9 mouse cellular contexts compared by ENCODE assay signal in the genomic region with DNA sequence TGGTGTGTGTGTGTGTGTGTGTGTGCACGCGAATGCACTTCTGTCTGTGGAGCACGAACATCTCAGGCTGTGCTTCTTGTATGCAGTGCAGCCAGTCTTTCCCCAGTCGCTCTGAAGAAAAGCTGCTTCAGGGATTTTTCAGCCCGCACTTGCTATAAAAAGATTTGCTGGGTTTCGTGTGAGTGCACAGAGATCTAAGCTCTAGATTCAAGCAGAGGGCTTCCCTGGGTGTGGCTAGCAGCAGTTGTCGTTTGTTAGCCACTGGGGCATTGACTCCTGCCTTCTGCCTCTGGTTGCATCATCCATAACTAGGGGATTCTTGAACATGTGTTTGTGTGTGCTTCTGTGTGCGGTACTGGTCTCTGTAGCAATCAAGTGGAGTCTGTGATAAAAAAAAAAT.
DNase-seq lines count a peak whose midpoint lies in the region; ATAC-seq lines count a peak whose summit lies in the region.
"Had no signal": no experiment of that assay in that cellular context is flagged by ENCODE, and none has a peak within 500 bp of the region (broad histone marks: within the 10 kb centered on the region; RNA-seq: fewer than 3 reads in every experiment).

No protein-coding gene starts in this region.

- WGBS in limb, embryonic 15.5 days = 32% methylated on average over 8 of the region's 8 CpGs

- H3K9ac ChIP-seq in limb, embryonic 15.5 days = no peak overlapping the region

- no peaks in the 10 kb centered on the region for H3K36me3 ChIP-seq in limb, embryonic 15.5 days

- H3K27me3 ChIP-seq in limb, embryonic 15.5 days = no peaks in the 10 kb centered on the region

- H3K27ac ChIP-seq in limb, embryonic 15.5 days = peak overlapping the region; percentile 47

- H3K4me3 ChIP-seq in limb, embryonic 15.5 days = no peak overlapping the region

- peaks cover 58% of the 10 kb centered on the region for H3K4me1 ChIP-seq in limb, embryonic 15.5 days

- intact Hi-C loops in heart, postnatal 14 days (cut with DNase I) = loop anchor here (5.0 kb wide), 1 partner anchor 78 kb away; no protein-coding TSS in a partner anchor

- ATAC-seq in limb, embryonic 15.5 days (ENCODE audit: insufficient number of reproducible peaks, low FRiP score, low TSS enrichment, low read depth) = no peak

- DNase-seq in heart, adult 11 months = peak; percentile 96
- no peak for DNase-seq in heart, postnatal 14 days
- peak; percentile 19 for DNase-seq in urinary bladder, postnatal 14 days (ENCODE audit: low spot score)
- no peak for DNase-seq in urinary bladder, postnatal 4 days (ENCODE audit: low spot score in 2 of 2)
- no peak for DNase-seq in adrenal gland, postnatal 36 days
- DNase-seq in cerebellum, adult 8-10 months = no peak
- no peak for DNase-seq in cerebellum, postnatal 14 days
- DNase-seq: spleen, adult 18-20 months had no signal

- no peaks in the 10 kb centered on the region for H3K9me3 ChIP-seq in limb, embryonic 15.5 days

- no peak overlapping the region for H3K4me2 ChIP-seq in limb, embryonic 15.5 days

Comparison
In these comparisons a context has a peak if more than half of its experiments do, and no peak if none do; other contexts are left out.
1. DNase-seq: peak in heart, adult 11 months (single experiment) and urinary bladder, postnatal 14 days (single experiment); none in heart, postnatal 14 days (0 of 2), urinary bladder, postnatal 4 days (0 of 2), adrenal gland, postnatal 36 days (0 of 2), cerebellum, adult 8-10 months (single experiment) and cerebellum, postnatal 14 days (0 of 2).